Mouse (Mus musculus): ENCODE measurements around the gene Rps23. TPM values are rescaled to one million over a fixed set of nuclear protein-coding genes. Genes with fewer than 3 reads are reported as not detected.
"Not testable (repeated sequence)": the region's sequence is repeated elsewhere in the genome, so short reads cannot be mapped to it uniquely, and the experiment has no call there.

The Rps23 gene
- polyA plus RNA-seq, 1 experiment from 2014 or later: 221 TPM

DNA sequence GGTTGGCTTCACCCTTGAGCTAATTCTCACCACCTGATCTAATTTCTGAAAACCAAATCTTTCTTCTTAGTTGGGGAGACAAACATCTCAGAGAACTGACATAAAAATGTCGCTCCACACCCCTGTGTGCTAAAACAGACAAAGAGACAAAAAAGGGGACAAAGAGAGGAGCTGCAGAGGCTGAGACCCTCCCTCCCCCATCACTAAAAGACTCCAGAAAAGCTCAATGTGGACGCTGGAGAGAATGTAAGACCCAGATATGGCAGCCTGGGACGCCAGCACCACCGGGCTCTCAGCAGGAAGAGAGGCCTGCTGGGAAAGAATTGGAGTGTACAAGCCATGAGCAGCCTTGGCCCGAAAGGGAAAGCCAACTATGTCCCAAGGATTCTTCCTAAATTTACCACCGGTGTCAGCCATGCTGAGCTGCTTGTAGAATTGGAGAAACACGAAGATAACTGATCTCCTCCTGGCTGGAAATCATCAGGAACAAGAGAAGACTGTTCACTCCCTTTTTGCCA lies 9.0 kb upstream of the Rps23 start:
- Histone ChIP-seq H3K4me2 (no peak overlapping the region), H3K36me3 (no peaks in the 10 kb centered on the region), H3K27me3 (no peaks in the 10 kb centered on the region), H3K9me3 (replicated peaks) (no peaks in the 10 kb centered on the region), H3K4me1 (no peaks in the 10 kb centered on the region), H3K9ac (no peak overlapping the region), H3K27ac (no peak overlapping the region), H3K4me3 (replicated peaks) (no peak overlapping the region)
- 64% methylated on average over 7 of the region's 7 CpGs for WGBS
- ATAC-seq (replicated peaks; ENCODE audit: low FRiP score): no peak

DNA sequence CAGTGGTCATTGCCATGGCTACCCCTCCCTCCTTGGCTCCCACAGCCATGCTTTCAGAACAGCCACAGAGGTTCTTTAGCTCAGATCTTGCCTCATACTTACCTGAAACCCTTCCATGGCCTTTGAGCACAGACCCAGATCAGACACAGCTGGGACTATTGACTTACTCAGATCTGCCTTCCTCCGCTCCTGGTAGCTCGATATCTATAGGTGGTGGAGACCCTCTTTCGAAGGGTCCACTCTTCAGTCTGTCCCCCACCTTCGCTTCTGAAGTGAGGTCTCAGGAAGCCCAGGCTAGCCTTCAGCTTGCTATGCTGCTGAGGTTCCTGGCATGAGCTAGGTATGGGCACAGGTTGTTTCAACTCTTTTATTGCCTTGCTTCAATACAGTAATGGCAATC lies 8.0 kb upstream of the Rps23 start:
- no peak overlapping the region for H3K9ac ChIP-seq
- no peaks in the 10 kb centered on the region for H3K9me3 ChIP-seq (replicated peaks)
- H3K4me1 ChIP-seq: no peaks in the 10 kb centered on the region
- 89% methylated on average over 4 of the region's 4 CpGs for WGBS
- no peak overlapping the region for H3K4me2 ChIP-seq
- H3K27ac ChIP-seq: no peak overlapping the region
- no peaks in the 10 kb centered on the region for H3K36me3 ChIP-seq
- no peaks in the 10 kb centered on the region for H3K27me3 ChIP-seq
- ATAC-seq (replicated peaks; ENCODE audit: low FRiP score): no peak
- no peak overlapping the region for H3K4me3 ChIP-seq (replicated peaks)

GRCm38 (mm10) chr13:90923617-90924016 lies 859 bp downstream of the Rps23 start:
- not testable (repeated sequence) for H3K27me3 ChIP-seq; H3K9me3 ChIP-seq (replicated peaks); ATAC-seq (replicated peaks; ENCODE audit: low FRiP score); H3K4me1 ChIP-seq
- Histone ChIP-seq H3K9ac (peak overlapping the region; percentile 90), H3K4me3 (replicated peaks) (peak overlapping the region; percentile 95), H3K27ac (peak overlapping the region; percentile 83), H3K4me2 (peak overlapping the region; percentile 61), H3K36me3 (peaks cover 38% of the 10 kb centered on the region)
- WGBS: under 1% methylated on average over 13 of the region's 13 CpGs

DNA sequence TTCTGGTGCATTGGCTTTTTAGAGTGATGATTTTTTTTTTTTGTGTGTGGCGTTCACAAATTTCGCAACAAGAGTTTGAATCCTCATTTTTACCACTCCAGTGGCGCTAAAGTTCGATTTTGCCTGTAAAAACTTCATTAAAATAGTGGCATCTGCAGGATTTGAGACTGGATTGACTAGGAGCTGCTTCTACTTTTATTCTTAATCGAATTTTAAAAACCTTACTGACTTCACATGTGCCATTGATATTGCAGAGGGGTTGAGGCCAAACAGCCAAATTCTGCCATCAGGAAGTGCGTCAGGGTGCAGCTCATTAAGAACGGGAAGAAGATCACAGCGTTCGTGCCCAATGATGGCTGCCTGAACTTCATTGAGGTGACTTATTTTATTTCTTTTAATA lies 1.3 kb downstream of the Rps23 start:
- H3K4me3 ChIP-seq (replicated peaks): peak overlapping the region; percentile 95
- peak overlapping the region; percentile 83; the same call in 1 of the 2 replicates for H3K27ac ChIP-seq
- ATAC-seq (replicated peaks; ENCODE audit: low FRiP score): no peak
- H3K36me3 ChIP-seq: peaks cover 42% of the 10 kb centered on the region
- H3K4me1 ChIP-seq: peaks cover 4% of the 10 kb centered on the region; the same call in 1 of the 2 replicates
- H3K9me3 ChIP-seq (replicated peaks): no peaks in the 10 kb centered on the region
- 47% methylated on average over 9 of the region's 9 CpGs for WGBS
- H3K27me3 ChIP-seq: no peaks in the 10 kb centered on the region
- H3K4me2 ChIP-seq: peak overlapping the region; percentile 61
- H3K9ac ChIP-seq: peak overlapping the region; percentile 90

- no peaks in the 10 kb centered on the region for H3K9me3 ChIP-seq (replicated peaks)
- no peak overlapping the region for H3K4me2 ChIP-seq
- H3K9ac ChIP-seq: no peak overlapping the region
- 87% methylated on average over 5 of the region's 5 CpGs for WGBS
- H3K27ac ChIP-seq: no peak overlapping the region
- ATAC-seq (replicated peaks; ENCODE audit: low FRiP score): no peak
- H3K4me3 ChIP-seq (replicated peaks): no peak overlapping the region
- peaks cover 4% of the 10 kb centered on the region; the same call in 1 of the 2 replicates for H3K4me1 ChIP-seq
- no peaks in the 10 kb centered on the region for H3K27me3 ChIP-seq
- H3K36me3 ChIP-seq: peaks cover 42% of the 10 kb centered on the region
Measured at GRCm38 (mm10) chr13:90925191-90925590, 2.4 kb downstream of the Rps23 start.

GRCm38 (mm10) chr13:90926125-90926765 lies 3.5 kb downstream of the Rps23 start:
- WGBS: 82% methylated on average over 7 of the region's 7 CpGs

GRCm38 (mm10) chr13:90926938-90927633 lies 4.3 kb downstream of the Rps23 start:
- peaks cover 42% of the 10 kb centered on the region for H3K36me3 ChIP-seq
- no peak for ATAC-seq (replicated peaks; ENCODE audit: low FRiP score)
- H3K4me2 ChIP-seq: no peak overlapping the region
- 76% methylated on average over 5 of the region's 5 CpGs for WGBS
- no peaks in the 10 kb centered on the region for H3K9me3 ChIP-seq (replicated peaks)
- H3K4me3 ChIP-seq (replicated peaks): no peak overlapping the region
- peaks cover 4% of the 10 kb centered on the region; the same call in 1 of the 2 replicates for H3K4me1 ChIP-seq
- no peak overlapping the region for H3K9ac ChIP-seq
- H3K27ac ChIP-seq: no peak overlapping the region
- no peaks in the 10 kb centered on the region for H3K27me3 ChIP-seq

More at GRCm38 (mm10) chr13:90926125-90926765, 3.5 kb downstream of the Rps23 start:
- peaks cover 42% of the 10 kb centered on the region for H3K36me3 ChIP-seq
- no peak for ATAC-seq (replicated peaks; ENCODE audit: low FRiP score)
- H3K4me2 ChIP-seq: no peak overlapping the region
- peaks cover 4% of the 10 kb centered on the region; the same call in 1 of the 2 replicates for H3K4me1 ChIP-seq
- H3K4me3 ChIP-seq (replicated peaks): no peak overlapping the region
- H3K9ac ChIP-seq: no peak overlapping the region
- H3K9me3 ChIP-seq (replicated peaks): no peaks in the 10 kb centered on the region
- no peaks in the 10 kb centered on the region for H3K27me3 ChIP-seq
- no peak overlapping the region for H3K27ac ChIP-seq

DNA sequence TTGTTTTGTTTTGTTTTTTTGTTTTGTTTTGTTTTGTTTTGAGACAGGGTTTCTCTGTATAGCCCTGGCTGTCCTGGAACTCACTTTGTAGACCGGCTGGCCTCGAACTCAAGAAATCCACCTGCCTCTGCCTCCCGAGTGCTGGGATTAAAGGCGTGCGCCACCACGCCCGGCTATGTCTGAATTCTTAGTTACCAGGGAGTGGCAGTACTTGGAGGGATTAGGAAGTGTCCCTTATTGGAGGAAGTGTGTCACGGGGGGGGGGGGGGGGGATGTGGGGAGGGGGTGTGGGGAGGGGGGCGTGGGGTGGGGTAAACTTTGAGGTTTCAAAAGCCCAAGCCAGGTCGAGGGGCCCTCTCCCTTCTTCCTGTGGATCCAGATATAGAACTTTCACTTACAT lies 5.5 kb downstream of the Rps23 start:
- not testable (repeated sequence) for H3K4me3 ChIP-seq (replicated peaks); ATAC-seq (replicated peaks; ENCODE audit: low FRiP score)
- 96% methylated on average over 9 of the region's 10 CpGs for WGBS

DNA sequence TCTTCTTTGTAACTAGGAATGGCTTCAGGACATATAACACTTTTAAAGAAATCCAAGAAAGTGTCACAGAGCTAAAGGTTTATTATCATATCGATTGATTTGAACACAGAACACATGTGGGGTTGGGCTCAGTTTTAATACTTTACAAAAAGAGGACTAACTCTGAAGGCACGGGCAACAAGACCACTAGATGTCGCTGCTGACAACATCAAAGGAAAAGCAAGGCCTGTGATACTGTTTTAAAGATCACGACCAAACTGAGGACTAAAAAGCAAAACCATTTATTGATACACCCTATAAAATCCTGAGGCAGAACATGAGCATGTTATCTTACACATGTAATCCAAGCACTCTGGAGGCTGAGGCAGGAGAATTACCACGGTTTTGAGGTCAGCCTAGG lies 7.1 kb downstream of the Rps23 start:
- Histone ChIP-seq H3K9me3 (replicated peaks) (no peaks in the 10 kb centered on the region), H3K4me2 (no peak overlapping the region), H3K27ac (no peak overlapping the region), H3K4me3 (replicated peaks) (no peak overlapping the region), H3K27me3 (no peaks in the 10 kb centered on the region), H3K4me1 (no peaks in the 10 kb centered on the region), H3K9ac (no peak overlapping the region), H3K36me3 (peaks cover 40% of the 10 kb centered on the region)
- 0 out of 2 replicates have a peak, but pooled peaks have one; percentile 23 for ATAC-seq (replicated peaks; ENCODE audit: low FRiP score)
- WGBS: 22% methylated on average over 5 of the region's 5 CpGs

More for the DNA sequence above, 5.5 kb downstream of the Rps23 start:
- H3K9ac ChIP-seq; H3K27me3 ChIP-seq; H3K4me1 ChIP-seq; H3K4me2 ChIP-seq; H3K9me3 ChIP-seq (replicated peaks); H3K27ac ChIP-seq: not testable (repeated sequence)
- peaks cover 42% of the 10 kb centered on the region for H3K36me3 ChIP-seq

- no peaks in the 10 kb centered on the region for H3K9me3 ChIP-seq (replicated peaks)
- ATAC-seq (replicated peaks; ENCODE audit: low FRiP score): no peak
- H3K4me3 ChIP-seq (replicated peaks): no peak overlapping the region
- H3K4me2 ChIP-seq: no peak overlapping the region
- no peak overlapping the region for H3K9ac ChIP-seq
- H3K36me3 ChIP-seq: peaks cover 6% of the 10 kb centered on the region; the same call in 1 of the 2 replicates
- H3K27ac ChIP-seq: no peak overlapping the region
- H3K4me1 ChIP-seq: no peaks in the 10 kb centered on the region
- H3K27me3 ChIP-seq: no peaks in the 10 kb centered on the region
- 81% methylated on average over 3 of the region's 3 CpGs for WGBS
Measured at GRCm38 (mm10) chr13:90933256-90933655, 10.5 kb downstream of the Rps23 start.

GRCm38 (mm10) chr13:90935852-90936251 lies 13.1 kb downstream of the Rps23 start:
- no peaks in the 10 kb centered on the region for H3K27me3 ChIP-seq
- no peak overlapping the region for H3K4me3 ChIP-seq (replicated peaks)
- no peak overlapping the region for H3K9ac ChIP-seq
- no peaks in the 10 kb centered on the region for H3K36me3 ChIP-seq
- WGBS: 85% methylated on average over 7 of the region's 7 CpGs
- no peak overlapping the region for H3K27ac ChIP-seq
- no peak for ATAC-seq (replicated peaks; ENCODE audit: low FRiP score)
- H3K4me2 ChIP-seq: no peak overlapping the region
- no peaks in the 10 kb centered on the region for H3K4me1 ChIP-seq
- H3K9me3 ChIP-seq (replicated peaks): no peaks in the 10 kb centered on the region

DNA sequence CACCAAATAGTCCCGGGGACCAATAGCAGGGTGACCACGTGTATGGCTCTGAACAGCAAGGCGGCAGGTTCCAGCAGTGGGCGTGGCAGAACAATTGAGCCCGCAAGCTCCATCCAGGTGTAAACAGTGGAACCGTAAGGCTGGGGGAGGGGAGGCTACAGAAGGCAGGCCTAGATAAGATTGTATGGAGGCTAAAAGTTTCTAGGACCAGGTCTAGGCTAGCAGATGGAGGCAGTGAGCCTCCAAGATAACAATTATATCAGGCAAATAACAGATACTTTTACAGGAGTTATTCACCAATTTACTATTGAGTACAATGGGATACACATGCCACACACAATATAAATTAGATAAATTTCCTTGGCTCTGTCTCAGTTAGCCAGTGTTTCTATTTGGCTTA lies 16.4 kb downstream of the Rps23 start:
- H3K36me3 ChIP-seq: no peaks in the 10 kb centered on the region
- H3K9me3 ChIP-seq (replicated peaks): no peaks in the 10 kb centered on the region
- no peak overlapping the region for H3K9ac ChIP-seq
- no peaks in the 10 kb centered on the region for H3K27me3 ChIP-seq
- no peaks in the 10 kb centered on the region for H3K4me1 ChIP-seq
- ATAC-seq (replicated peaks; ENCODE audit: low FRiP score): 0 out of 2 replicates have a peak, but pooled peaks have one; percentile 43
- H3K4me2 ChIP-seq: no peak overlapping the region
- no peak overlapping the region for H3K4me3 ChIP-seq (replicated peaks)
- no peak overlapping the region for H3K27ac ChIP-seq
- 58% methylated on average over 6 of the region's 6 CpGs for WGBS
